Mouse (Mus musculus): ENCODE results near the gene Wwox.

The Wwox gene

GRCm38 (mm10) chr8:114984500-114984899, 545.0 kb downstream of the Wwox start:
- DNase-seq = no peak

- no peak for DNase-seq
Observed at GRCm38 (mm10) chr8:114985996-114986395, 546.5 kb downstream of the Wwox start.

DNA sequence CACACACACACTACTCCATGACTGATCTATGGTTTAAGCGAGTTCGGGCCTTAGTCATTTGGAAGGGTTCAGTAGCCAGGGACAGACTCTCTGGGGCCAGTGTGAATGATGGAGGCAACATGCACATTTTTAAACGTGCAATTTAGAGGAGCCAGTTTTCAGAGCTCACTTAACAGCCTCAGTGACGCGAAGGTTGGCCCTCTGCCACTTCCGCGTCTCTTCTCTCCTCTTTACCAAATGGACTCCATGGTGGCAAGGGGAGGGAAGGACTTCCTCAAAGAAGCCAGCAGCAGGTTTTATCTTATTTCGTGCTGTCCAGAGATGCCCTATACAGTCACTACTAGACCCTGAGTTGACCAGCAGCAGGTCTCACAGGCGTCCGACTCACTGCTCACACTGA, 547.5 kb downstream of the Wwox start:
- no peak for DNase-seq

GRCm38 (mm10) chr8:114990865-114991613, 551.6 kb downstream of the Wwox start:
- DNase-seq = no peak

DNA sequence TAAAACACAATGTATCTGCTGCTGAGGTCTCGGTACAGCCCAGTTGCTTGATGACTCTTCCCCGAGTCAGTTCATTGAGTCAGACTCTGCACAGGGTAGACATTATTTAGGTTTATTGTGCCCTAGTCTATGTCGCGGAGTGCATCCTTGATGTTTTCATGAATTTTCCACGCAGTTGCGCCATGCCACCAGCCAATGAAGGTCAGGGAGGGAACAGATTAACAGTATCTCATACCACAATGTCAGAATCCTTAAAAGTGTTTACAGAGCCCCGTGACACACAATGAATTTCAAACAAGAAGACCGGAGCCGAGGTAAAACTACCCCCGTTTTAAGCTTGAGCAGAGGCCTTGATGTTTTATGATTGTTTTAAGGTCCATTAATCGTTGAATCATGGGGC, 561.3 kb downstream of the Wwox start:
- DNase-seq = no peak

- no peak for DNase-seq
Observed at GRCm38 (mm10) chr8:115005021-115005420, 565.6 kb downstream of the Wwox start.

GRCm38 (mm10) chr8:115006561-115006960, 567.1 kb downstream of the Wwox start:
- DNase-seq = no peak

GRCm38 (mm10) chr8:115007280-115007679, 567.8 kb downstream of the Wwox start:
- DNase-seq = no peak

- DNase-seq = no peak
Observed at GRCm38 (mm10) chr8:115008624-115009620, 569.5 kb downstream of the Wwox start.

DNA sequence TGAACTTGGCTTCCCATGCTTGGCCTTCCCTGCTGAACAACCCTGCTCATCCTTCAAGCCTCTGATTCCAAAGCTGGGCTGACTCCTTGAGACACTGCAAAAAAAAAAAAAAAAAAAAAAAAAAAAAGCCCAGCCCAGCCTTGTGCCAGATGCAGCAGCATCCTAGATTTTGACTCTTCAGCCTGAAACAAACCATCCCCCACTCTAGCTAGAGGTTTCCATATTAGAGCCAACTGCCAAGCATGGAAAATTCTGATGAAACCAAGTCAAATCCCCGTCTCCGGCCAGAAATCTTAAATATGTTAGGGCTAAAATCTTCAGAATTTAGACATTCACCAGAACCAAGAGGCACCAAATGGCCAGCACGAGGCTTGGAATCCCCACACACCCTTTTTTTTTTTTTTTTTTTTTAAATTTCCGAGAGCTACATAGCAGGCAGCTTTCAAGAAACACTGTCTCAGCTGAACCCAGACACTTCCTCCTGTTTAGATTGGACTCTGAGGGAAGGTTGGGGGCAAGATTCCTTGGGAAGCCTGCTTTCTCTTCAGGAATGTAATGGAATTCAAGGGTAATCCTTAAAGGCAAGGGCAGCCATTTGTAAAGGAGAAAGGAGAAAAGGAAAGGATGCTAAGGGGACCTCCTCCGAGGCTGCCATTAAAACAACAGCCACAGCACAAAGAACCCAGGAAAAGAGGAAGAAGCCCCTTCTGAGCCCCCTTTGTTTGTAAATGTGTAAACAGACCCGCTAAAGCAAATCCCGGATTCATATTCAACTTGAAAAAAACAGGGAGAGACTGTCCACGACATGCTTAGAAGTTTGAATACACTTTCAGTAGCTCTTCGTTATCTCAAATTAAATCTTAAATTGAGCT, 570.7 kb downstream of the Wwox start:
- DNase-seq = no peak

DNA sequence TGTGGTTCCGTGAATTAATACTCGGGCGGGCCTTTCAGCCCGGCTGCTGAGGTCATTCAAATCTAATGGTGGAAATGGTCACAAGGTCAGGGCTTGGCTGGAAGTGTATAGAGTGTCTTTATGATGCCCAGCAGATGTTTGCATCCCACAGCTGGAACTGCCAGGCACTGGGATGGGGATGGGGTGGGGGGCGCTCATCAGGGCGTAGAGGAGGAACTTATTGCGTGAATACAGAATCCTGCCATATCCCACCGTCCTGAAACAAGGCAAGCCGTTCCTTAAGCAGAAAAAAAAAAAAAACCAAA, 571.3 kb downstream of the Wwox start:
- no peak for DNase-seq

DNA sequence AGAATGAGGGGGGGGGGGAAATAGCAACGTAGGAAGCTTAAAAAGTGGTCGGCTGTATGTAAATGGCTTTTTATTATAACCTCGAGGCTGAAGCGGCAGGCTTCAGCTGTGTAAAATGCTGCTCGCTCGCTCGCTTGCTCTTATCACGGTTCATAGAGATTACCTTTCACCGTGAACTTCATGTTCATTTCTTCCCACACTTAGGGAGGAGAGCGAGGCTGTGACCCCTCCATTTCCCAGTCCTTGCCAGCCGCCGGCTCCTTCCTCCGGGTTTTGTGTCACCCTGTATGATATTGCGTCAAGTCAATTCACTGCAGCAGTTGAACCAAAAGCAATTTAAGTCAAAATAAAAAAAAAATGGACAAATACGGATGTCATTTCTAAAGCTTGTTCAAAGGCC, 580.2 kb downstream of the Wwox start:
- no peak for DNase-seq

DNA sequence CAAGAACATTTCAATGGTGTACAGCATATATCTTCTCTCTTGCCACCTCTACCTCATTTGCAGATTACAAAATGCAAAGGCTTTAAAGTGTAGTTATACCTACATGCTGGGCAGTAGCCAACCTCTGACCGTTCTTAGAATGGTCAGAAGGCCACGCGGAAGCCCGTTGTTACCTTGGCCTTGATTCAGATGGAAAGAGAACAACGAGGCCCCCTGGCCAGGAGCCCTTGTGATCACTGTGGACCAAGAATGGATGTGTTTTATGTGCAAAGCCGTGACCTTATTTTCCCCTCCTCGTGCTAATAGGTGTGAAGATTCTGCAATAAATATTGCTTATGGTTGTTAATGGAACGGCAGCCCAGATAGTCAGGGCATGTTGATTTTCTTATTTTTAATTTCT, 582.3 kb downstream of the Wwox start:
- no peak for DNase-seq

- no peak for DNase-seq
Observed at GRCm38 (mm10) chr8:115024062-115024461, 584.6 kb downstream of the Wwox start.

GRCm38 (mm10) chr8:115025390-115026098, 586.1 kb downstream of the Wwox start:
- no peak for DNase-seq

- no peak for DNase-seq
Observed at GRCm38 (mm10) chr8:115026201-115026600, 586.7 kb downstream of the Wwox start.

DNA sequence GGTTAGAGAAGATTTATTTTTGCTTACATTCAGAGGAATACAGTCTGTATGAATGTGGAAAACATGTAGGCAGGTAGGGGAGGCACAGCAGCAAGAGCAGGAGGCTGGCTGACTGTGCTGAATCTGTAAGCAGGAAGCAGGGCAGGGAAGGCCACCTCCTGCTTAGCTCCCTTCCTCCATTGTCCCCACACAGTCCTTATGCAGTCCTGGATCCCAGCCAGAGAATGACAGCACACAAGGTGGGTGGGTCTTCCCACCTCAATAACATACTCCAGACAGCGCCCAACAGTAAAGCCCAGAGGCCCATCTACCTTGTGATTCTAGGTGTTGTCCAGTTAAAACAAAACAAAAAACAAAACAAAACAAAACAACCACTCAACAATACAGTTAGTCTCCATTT, 593.7 kb downstream of the Wwox start:
- DNase-seq = no peak

GRCm38 (mm10) chr8:115036016-115036415, 596.6 kb downstream of the Wwox start:
- DNase-seq = no peak

DNA sequence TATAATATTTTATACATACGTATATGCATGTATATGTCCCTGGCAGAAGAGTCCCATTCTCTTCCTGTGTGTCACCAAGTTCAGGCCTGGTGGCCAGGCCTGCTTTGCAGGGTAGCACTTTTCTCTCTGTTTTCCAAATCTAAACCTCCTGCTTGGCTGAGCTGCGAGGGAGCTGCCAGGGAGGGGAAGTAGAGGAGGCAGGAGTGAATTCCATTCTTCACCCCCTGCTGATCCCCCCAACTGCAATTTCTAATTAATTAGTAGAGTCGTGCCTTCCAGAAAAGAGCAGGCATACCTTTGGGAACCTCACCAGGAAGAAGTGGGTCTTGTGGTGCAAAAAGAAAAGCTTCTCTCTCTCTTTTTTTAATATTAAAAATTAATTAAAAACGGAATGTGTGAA, 599.0 kb downstream of the Wwox start:
- no peak for DNase-seq

GRCm38 (mm10) chr8:115045746-115046145, 606.3 kb downstream of the Wwox start:
- no peak for DNase-seq

GRCm38 (mm10) chr8:115046496-115046895, 607.0 kb downstream of the Wwox start:
- no peak for DNase-seq

DNA sequence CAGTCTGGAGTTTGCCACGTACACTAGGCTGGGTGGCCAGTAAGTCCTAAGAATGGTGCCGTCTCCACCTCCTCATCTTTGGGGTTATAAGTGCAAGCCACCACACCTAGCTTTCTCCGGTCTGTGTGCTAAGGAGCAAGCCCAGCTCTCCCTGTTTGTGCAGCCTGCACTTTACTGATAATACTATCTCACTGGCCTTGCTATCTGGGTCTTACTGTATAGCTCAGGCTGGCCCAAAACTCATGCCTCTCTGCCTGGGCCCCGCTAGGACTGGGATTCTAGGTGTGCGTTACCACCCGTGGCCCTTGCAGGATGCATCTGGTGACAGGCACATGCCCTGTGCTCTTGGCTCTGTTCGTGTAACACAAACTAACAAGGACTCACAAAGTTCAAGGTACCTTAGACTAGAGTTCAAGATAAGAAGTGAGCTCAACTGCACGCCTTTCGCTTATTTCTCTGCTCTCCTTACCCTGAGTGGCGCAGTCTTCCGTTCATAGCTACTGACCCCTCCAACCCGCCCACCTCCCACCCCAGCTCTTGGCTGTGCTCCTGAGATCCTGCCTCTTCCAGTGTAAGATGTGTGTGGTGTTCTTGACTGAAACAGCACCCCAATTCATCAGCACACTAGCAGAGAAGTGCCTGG, 618.9 kb downstream of the Wwox start:
- no peak for DNase-seq
